In the genomic region with DNA sequence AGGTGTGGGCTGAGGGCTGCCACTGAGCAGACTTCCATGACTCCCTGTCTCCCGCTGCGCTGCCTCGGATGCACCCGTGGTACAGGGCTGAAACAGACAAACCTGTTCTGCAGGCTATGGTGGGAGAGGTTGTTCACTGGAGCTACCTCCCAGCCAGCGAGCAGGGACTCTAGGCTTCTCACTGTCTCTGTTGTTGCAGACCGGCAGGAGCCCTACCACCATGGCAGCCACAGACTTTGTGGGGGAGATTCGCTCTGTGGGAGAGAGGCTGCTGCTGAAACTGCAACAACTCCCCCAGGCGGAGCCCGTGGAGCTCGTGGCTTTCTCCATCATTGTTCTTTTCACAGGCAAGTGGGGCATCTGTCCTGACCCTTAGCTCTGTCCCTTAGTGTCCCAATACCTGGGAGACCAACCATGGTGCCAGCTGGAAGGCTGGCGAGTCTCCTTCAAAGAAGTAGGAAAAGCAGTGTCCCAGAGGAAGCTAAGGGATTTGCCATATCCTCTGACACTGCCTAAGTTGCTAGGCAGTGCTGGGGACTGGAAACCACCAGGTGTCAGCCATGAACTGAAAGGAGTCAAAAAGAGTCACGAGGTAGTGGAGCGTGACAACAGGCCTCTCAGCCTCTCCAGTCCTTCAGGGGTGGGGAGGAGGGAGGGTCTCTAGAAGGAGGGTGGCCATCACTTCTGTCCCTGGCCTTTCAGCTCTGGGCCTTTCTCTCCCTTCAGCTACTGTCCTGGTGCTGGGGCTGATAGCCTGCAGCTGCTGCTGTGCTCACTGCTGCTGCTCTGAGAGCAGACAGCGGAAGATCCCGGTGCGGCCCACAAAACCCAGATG, we compare ENCODE assay signal across 10 mouse cellular contexts. TPM values are rescaled to one million over a fixed set of nuclear protein-coding genes. Genes with fewer than 3 reads are reported as not detected.
DNase-seq lines count a peak whose midpoint lies in the region; ATAC-seq and TF ChIP-seq lines count a peak whose summit lies in the region.
"Had no signal": no experiment of that assay in that cellular context is flagged by ENCODE, and none has a peak within 500 bp of the region (broad histone marks: within the 10 kb centered on the region; RNA-seq: fewer than 3 reads in every experiment).

No protein-coding gene starts in this region.

- H3K9me3 ChIP-seq in kidney, embryonic 14.5 days (ENCODE audit: control insufficient read depth, low read length) = no peaks in the 10 kb centered on the region
- H3K9me3 ChIP-seq in lung, embryonic 15.5 days = no peaks in the 10 kb centered on the region
- H3K9me3 ChIP-seq in forebrain, postnatal 0 days (ENCODE audit: low read length) = no peaks in the 10 kb centered on the region

- H3K27ac ChIP-seq in kidney, adult 2 months (ENCODE audit: insufficient read depth, low read depth, low read length) = peak overlapping the region; percentile 87
- peak overlapping the region; percentile 53 for H3K27ac ChIP-seq in kidney, embryonic 14.5 days (ENCODE audit: low read depth, low read length)
- peak overlapping the region; percentile 79 for H3K27ac ChIP-seq in lung, embryonic 15.5 days
- no peak overlapping the region for H3K27ac ChIP-seq in forebrain, postnatal 0 days (ENCODE audit: low read depth, low read length)

- 0 out of 2 replicates have a peak overlapping the region, but pooled peaks have one; percentile 18 for H3K9ac ChIP-seq in kidney, embryonic 14.5 days (ENCODE audit: low read depth, low read length)
- no peak overlapping the region for H3K9ac ChIP-seq in lung, embryonic 15.5 days
- no peak overlapping the region for H3K9ac ChIP-seq in forebrain, postnatal 0 days

- DNase-seq in kidney, adult 2 months = peak; percentile 42
- no peak for DNase-seq in kidney, adult 8-10 months
- peak; percentile 7 for DNase-seq in brain, embryonic 14.5 days (ENCODE audit: low read depth)
- no peak for DNase-seq in cerebellum, adult 9-10 months
- no peak for DNase-seq in forebrain, postnatal 0 days

- WGBS in kidney, adult 2 months = 57% methylated on average over 16 of the region's 16 CpGs
- WGBS in kidney, embryonic 14.5 days = 39% methylated on average over 16 of the region's 16 CpGs
- 37% methylated on average over 16 of the region's 16 CpGs for WGBS in lung, embryonic 15.5 days
- WGBS in forebrain, postnatal 0 days = 57% methylated on average over 16 of the region's 16 CpGs

- H3K4me3 ChIP-seq in kidney, adult 2 months (ENCODE audit: insufficient read depth, low read depth, low read length) = no peak overlapping the region
- no peak overlapping the region for H3K4me3 ChIP-seq in kidney, embryonic 14.5 days (ENCODE audit: low read length)
- H3K4me3 ChIP-seq in lung, embryonic 15.5 days = no peak overlapping the region
- H3K4me3 ChIP-seq in forebrain, postnatal 0 days (ENCODE audit: low read depth, low read length) = no peak overlapping the region

- TF ChIP-seq POLR2A in kidney, adult 2 months (IDR thresholded peaks at IDR 0.05; ENCODE audit: low read depth, low read length) = no peak
- TF ChIP-seq POLR2A in brain, embryonic 14.5 days (IDR thresholded peaks at IDR 0.05; ENCODE audit: borderline replicate concordance, extremely low read depth, insufficient read depth, insufficient read length, poor library complexity, severe bottlenecking) = no peak

- peaks cover 57% of the 10 kb centered on the region for H3K4me1 ChIP-seq in kidney, adult 2 months (ENCODE audit: control insufficient read depth, insufficient read depth, low read length)
- peaks cover 56% of the 10 kb centered on the region for H3K4me1 ChIP-seq in kidney, embryonic 14.5 days (ENCODE audit: control insufficient read depth, insufficient read depth, low read length)
- peaks cover 60% of the 10 kb centered on the region for H3K4me1 ChIP-seq in lung, embryonic 15.5 days
- H3K4me1 ChIP-seq in forebrain, postnatal 0 days (ENCODE audit: insufficient read depth) = no peaks in the 10 kb centered on the region

- H3K27me3 ChIP-seq in kidney, adult 2 months (replicated peaks; ENCODE audit: control insufficient read depth, insufficient read depth, low read length) = no peaks in the 10 kb centered on the region
- H3K27me3 ChIP-seq in kidney, embryonic 14.5 days (ENCODE audit: control insufficient read depth, insufficient read depth, low read length) = no peaks in the 10 kb centered on the region
- no peaks in the 10 kb centered on the region for H3K27me3 ChIP-seq in lung, embryonic 15.5 days
- H3K27me3 ChIP-seq in forebrain, postnatal 0 days (ENCODE audit: insufficient read depth, low read length) = no peaks in the 10 kb centered on the region

- no peaks in the 10 kb centered on the region for H3K36me3 ChIP-seq in kidney, adult 2 months (ENCODE audit: control insufficient read depth, insufficient read depth, low read length)
- no peaks in the 10 kb centered on the region; the same call in 1 of the 2 replicates for H3K36me3 ChIP-seq in kidney, embryonic 14.5 days (ENCODE audit: control insufficient read depth, insufficient read depth, low read length)
- no peaks in the 10 kb centered on the region for H3K36me3 ChIP-seq in lung, embryonic 15.5 days
- H3K36me3 ChIP-seq in forebrain, postnatal 0 days (ENCODE audit: insufficient read depth) = 0 out of 2 replicates have a peak, but pooled peaks cover 3% of the 10 kb centered on the region

- ATAC-seq in kidney, embryonic 14.5 days (ENCODE audit: low FRiP score, low TSS enrichment) = peak; percentile 83
- ATAC-seq in lung, embryonic 15.5 days (ENCODE audit: borderline replicate concordance, extremely low read depth, low FRiP score, low TSS enrichment) = no peak
- ATAC-seq in granulocyte monocyte progenitor cell, adult 5-6 weeks (replicated peaks; ENCODE audit: poor library complexity, severe bottlenecking) = no peak
- ATAC-seq in forebrain, postnatal 0 days = no peak

- no peak for TF ChIP-seq CTCF in kidney, adult 2 months (conservative IDR thresholded peaks at IDR 0.05; ENCODE audit: insufficient read depth, insufficient read length, low read depth, low read length)
- TF ChIP-seq CTCF in brain, embryonic 14.5 days (IDR thresholded peaks at IDR 0.05; ENCODE audit: borderline replicate concordance, extremely low read depth, insufficient read depth, insufficient read length) = no peak
- no peak for TF ChIP-seq CTCF in forebrain, postnatal 0 days (IDR thresholded peaks at IDR 0.05; ENCODE audit: low read depth)

- H3K4me2 ChIP-seq in kidney, embryonic 14.5 days (replicated peaks; ENCODE audit: low read depth, low read length) = no peak overlapping the region; the same call in 1 of the 2 replicates
- 0 out of 2 replicates have a peak overlapping the region, but pooled peaks have one; percentile 19 for H3K4me2 ChIP-seq in lung, embryonic 15.5 days
- no peak overlapping the region for H3K4me2 ChIP-seq in forebrain, postnatal 0 days (ENCODE audit: low read depth)

RNA-seq across cellular contexts. Expression of a gene that starts 5.4 kb away (rescaled TPM):
- polyA plus RNA-seq in kidney, adult 2 months (2012; rRNA removed) = 26.1 and 26.7 TPM in 2 replicates
- 0.64 and 1.2 TPM in 2 replicates for polyA plus RNA-seq in brain, embryonic 14.5 days (2012; rRNA removed)
- 2.3 and 2.9 TPM in 2 replicates for polyA plus RNA-seq in kidney, embryonic 14.5 days (2014; fragmentation: Nextera tagmentation; extraction: Ambion mirVana)
- polyA plus RNA-seq in lung, embryonic 15.5 days (2015; fragmentation: Nextera tagmentation; extraction: Ambion mirVana) = 3.6 and 4.8 TPM in 2 replicates
- 7.1 and 10.4 TPM in 2 replicates for total RNA-seq in granulocyte monocyte progenitor cell, adult 5-6 weeks (2014; fragmentation: Nextera tagmentation)
- total RNA-seq in granulocyte monocyte progenitor cell, adult 5-6 weeks (2017) = 3.5 and 7.8 TPM in 2 replicates
- total RNA-seq in forebrain, postnatal 0 days (2014; rRNA removed) = 0.95 and 1.0 TPM in 2 replicates
- 2.4 and 2.5 TPM in 2 replicates for polyA plus RNA-seq in forebrain, postnatal 0 days (2015; fragmentation: Nextera tagmentation; extraction: Ambion mirVana)
- polyA plus RNA-seq: testis, adult 2 months had no signal

RNA-seq across cellular contexts. Expression of a gene that starts 6.6 kb away (rescaled TPM):
- polyA plus RNA-seq in kidney, adult 2 months (2012; rRNA removed) = 5.0 and 5.7 TPM in 2 replicates
- not detected in 2 replicates for polyA plus RNA-seq in brain, embryonic 14.5 days (2012; rRNA removed)
- 9.4 and 9.6 TPM in 2 replicates for polyA plus RNA-seq in kidney, embryonic 14.5 days (2014; fragmentation: Nextera tagmentation; extraction: Ambion mirVana)
- polyA plus RNA-seq in lung, embryonic 15.5 days (2015; fragmentation: Nextera tagmentation; extraction: Ambion mirVana) = 24.4 and 25.5 TPM in 2 replicates
- 0.88 and 2.3 TPM in 2 replicates for total RNA-seq in granulocyte monocyte progenitor cell, adult 5-6 weeks (2014; fragmentation: Nextera tagmentation)
- 0.69 TPM in 1 of 2 replicates, not detected in the other for total RNA-seq in granulocyte monocyte progenitor cell, adult 5-6 weeks (2017)
- total RNA-seq in forebrain, postnatal 0 days (2014; rRNA removed) = not detected in 2 replicates
- polyA plus RNA-seq in forebrain, postnatal 0 days (2015; fragmentation: Nextera tagmentation; extraction: Ambion mirVana) = 0.27 TPM in 1 of 2 replicates, not detected in the other
- total RNA-seq: layer of hippocampus, postnatal 10 days had no signal

RNA-seq across cellular contexts. Expression of a gene that starts 27.9 kb away (rescaled TPM):
- polyA plus RNA-seq in kidney, adult 2 months (2012; rRNA removed) = 20.5 and 24.1 TPM in 2 replicates
- 57.6 and 69.8 TPM in 2 replicates for polyA plus RNA-seq in brain, embryonic 14.5 days (2012; rRNA removed)
- polyA plus RNA-seq in kidney, embryonic 14.5 days (2014; fragmentation: Nextera tagmentation; extraction: Ambion mirVana) = 41.4 and 48.1 TPM in 2 replicates
- polyA plus RNA-seq in lung, embryonic 15.5 days (2015; fragmentation: Nextera tagmentation; extraction: Ambion mirVana) = 29.8 and 35.5 TPM in 2 replicates
- 20.4 and 44.5 TPM in 2 replicates for total RNA-seq in granulocyte monocyte progenitor cell, adult 5-6 weeks (2014; fragmentation: Nextera tagmentation)
- 145 and 211 TPM in 2 replicates for total RNA-seq in granulocyte monocyte progenitor cell, adult 5-6 weeks (2017)
- 60.4 and 70.9 TPM in 2 replicates for total RNA-seq in forebrain, postnatal 0 days (2014; rRNA removed)
- 49.5 and 59.4 TPM in 2 replicates for polyA plus RNA-seq in forebrain, postnatal 0 days (2015; fragmentation: Nextera tagmentation; extraction: Ambion mirVana)

RNA-seq across cellular contexts. Expression of a gene that starts 28.1 kb away (rescaled TPM):
- 16.9 and 18.8 TPM in 2 replicates for polyA plus RNA-seq in kidney, adult 2 months (2012; rRNA removed)
- polyA plus RNA-seq in brain, embryonic 14.5 days (2012; rRNA removed) = 28.2 and 38.0 TPM in 2 replicates
- 13.0 and 19.1 TPM in 2 replicates for polyA plus RNA-seq in kidney, embryonic 14.5 days (2014; fragmentation: Nextera tagmentation; extraction: Ambion mirVana)
- 20.5 and 22.3 TPM in 2 replicates for polyA plus RNA-seq in lung, embryonic 15.5 days (2015; fragmentation: Nextera tagmentation; extraction: Ambion mirVana)
- total RNA-seq in granulocyte monocyte progenitor cell, adult 5-6 weeks (2014; fragmentation: Nextera tagmentation) = 22.8 and 27.6 TPM in 2 replicates
- 18.9 and 19.3 TPM in 2 replicates for total RNA-seq in granulocyte monocyte progenitor cell, adult 5-6 weeks (2017)
- total RNA-seq in forebrain, postnatal 0 days (2014; rRNA removed) = 14.5 and 18.9 TPM in 2 replicates
- polyA plus RNA-seq in forebrain, postnatal 0 days (2015; fragmentation: Nextera tagmentation; extraction: Ambion mirVana) = 6.9 and 8.4 TPM in 2 replicates

RNA-seq across cellular contexts. Expression of a gene that starts 47.0 kb away (rescaled TPM):
- 104 and 132 TPM in 2 replicates for polyA plus RNA-seq in kidney, adult 2 months (2012; rRNA removed)
- 0.14 and 0.23 TPM in 2 replicates for polyA plus RNA-seq in brain, embryonic 14.5 days (2012; rRNA removed)
- 2.8 and 5.5 TPM in 2 replicates for polyA plus RNA-seq in kidney, embryonic 14.5 days (2014; fragmentation: Nextera tagmentation; extraction: Ambion mirVana)
- 0.25 and 0.49 TPM in 2 replicates for polyA plus RNA-seq in lung, embryonic 15.5 days (2015; fragmentation: Nextera tagmentation; extraction: Ambion mirVana)
- 4.4 and 5.4 TPM in 2 replicates for total RNA-seq in granulocyte monocyte progenitor cell, adult 5-6 weeks (2014; fragmentation: Nextera tagmentation)
- total RNA-seq in granulocyte monocyte progenitor cell, adult 5-6 weeks (2017) = 1.1 and 2.1 TPM in 2 replicates
- not detected in 2 replicates for total RNA-seq in forebrain, postnatal 0 days (2014; rRNA removed)
- 0.01 TPM in 1 of 2 replicates, not detected in the other for polyA plus RNA-seq in forebrain, postnatal 0 days (2015; fragmentation: Nextera tagmentation; extraction: Ambion mirVana)

Comparison
In these comparisons a context has a peak if more than half of its experiments do, and no peak if none do; other contexts are left out.
1. DNase-seq: peak in kidney, adult 2 months (single experiment) and brain, embryonic 14.5 days (single experiment); none in kidney, adult 8-10 months (0 of 2), cerebellum, adult 9-10 months (single experiment) and forebrain, postnatal 0 days (single experiment).